Mouse (Mus musculus) erythroblast, embryonic 14.5 days (primary cell): ENCODE results near the gene Lurap1l.

ENCODE experiments used
- GATA1 ChIP-seq: IDR thresholded peaks from 2 replicates; pipeline ENCODE4 v1.6.1; 2012; ENCODE audit warnings: low read length, inconsistent platforms, mixed read lengths
- TAL1 ChIP-seq: IDR thresholded peaks from 3 replicates; pipeline ENCODE4 v1.6.1; 2012; ENCODE audit warnings: low read length, inconsistent platforms, mixed read lengths

DNA sequence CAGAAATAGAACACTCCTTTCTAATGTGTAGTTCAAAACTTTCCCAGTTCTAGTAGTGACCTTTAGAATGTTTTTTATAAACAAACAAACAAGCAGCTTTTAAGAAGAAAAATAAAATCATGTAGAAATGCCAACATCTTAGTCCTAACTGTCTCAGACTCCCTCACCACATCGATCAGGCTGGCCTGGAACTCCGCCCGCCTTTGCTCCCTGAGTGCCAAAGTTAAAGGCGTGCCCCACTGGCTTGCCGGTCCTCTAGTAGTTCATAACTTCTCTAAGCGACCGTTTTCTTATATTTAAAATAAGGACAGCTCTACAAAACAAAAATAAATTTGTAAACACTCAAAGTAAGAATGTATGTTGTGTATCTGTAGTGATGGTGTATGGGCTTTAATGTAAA lies 46.5 kb upstream of the Lurap1l start:
- TF ChIP-seq TAL1 (no peak), GATA1 (no peak)
